Mouse (Mus musculus) right cerebral cortex, postnatal 10 days (tissue): ENCODE results near the gene Taar5.

Experiments used
- DNase-seq, 2 experiments: peaks; one replicate each; pipeline ENCODE4 v3.0.0; 2021; ENCODE audit warnings: low spot score in 2 of 2

The Taar5 gene

DNA sequence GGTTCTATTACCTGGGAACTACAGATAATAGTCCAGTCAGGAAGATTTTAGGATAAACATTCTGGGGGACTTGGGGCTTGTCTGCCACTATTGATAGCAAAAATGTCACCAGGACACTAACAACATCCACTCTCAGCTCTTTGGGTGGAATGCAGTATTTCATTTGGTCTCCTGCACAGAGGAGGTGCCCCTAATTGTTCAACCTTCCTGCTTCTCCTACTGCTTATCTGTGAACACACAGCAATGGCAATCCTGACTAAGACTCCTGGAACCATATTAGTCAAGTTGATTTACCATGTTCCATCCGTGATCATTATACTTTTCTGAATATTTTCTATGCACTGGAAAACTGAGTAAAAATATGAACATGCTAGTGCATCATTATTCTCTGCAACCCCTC lies 37.6 kb downstream of the Taar5 start:
- no peak for DNase-seq
